Mouse (Mus musculus): ENCODE data around the gene Mllt10. TPM values are rescaled to one million over a fixed set of nuclear protein-coding genes. Genes with fewer than 3 reads are reported as not detected.
A peak's percentile ranks its signal among the peaks of the same experiment; 100 is the strongest.

Gene Mllt10
- total RNA-seq, 2 experiments from 2014 or later = 98.0 to 122 TPM

- ATAC-seq (replicated peaks; ENCODE audit: low FRiP score, poor library complexity, severe bottlenecking) = no peak
Observed at GRCm38 (mm10) chr2:18033166-18034108, 21.6 kb upstream of the Mllt10 start.

- ATAC-seq (replicated peaks; ENCODE audit: low FRiP score, poor library complexity, severe bottlenecking) = no peak
Observed at GRCm38 (mm10) chr2:18034371-18035250, 20.4 kb upstream of the Mllt10 start.

- no peak for ATAC-seq (replicated peaks; ENCODE audit: low FRiP score, poor library complexity, severe bottlenecking)
Observed at GRCm38 (mm10) chr2:18037491-18037890, 17.5 kb upstream of the Mllt10 start, which contains the start of gene A930004D18Rik. A930004D18Rik (minus strand) TSS chr2:18037737.

- ATAC-seq (replicated peaks; ENCODE audit: low FRiP score, poor library complexity, severe bottlenecking) = no peak
Observed at GRCm38 (mm10) chr2:18038141-18038752, 16.8 kb upstream of the Mllt10 start.

GRCm38 (mm10) chr2:18038895-18039371 is 16.1 kb upstream of the Mllt10 start:
- ATAC-seq (replicated peaks; ENCODE audit: low FRiP score, poor library complexity, severe bottlenecking) = no peak

GRCm38 (mm10) chr2:18039566-18040290 is 15.3 kb upstream of the Mllt10 start:
- ATAC-seq (replicated peaks; ENCODE audit: low FRiP score, poor library complexity, severe bottlenecking) = no peak

GRCm38 (mm10) chr2:18040347-18041160 is 14.5 kb upstream of the Mllt10 start:
- ATAC-seq (replicated peaks; ENCODE audit: low FRiP score, poor library complexity, severe bottlenecking) = no peak

GRCm38 (mm10) chr2:18041199-18041885 is 13.7 kb upstream of the Mllt10 start:
- ATAC-seq (replicated peaks; ENCODE audit: low FRiP score, poor library complexity, severe bottlenecking) = no peak

- no peak for ATAC-seq (replicated peaks; ENCODE audit: low FRiP score, poor library complexity, severe bottlenecking)
Observed at GRCm38 (mm10) chr2:18045143-18045780, 9.8 kb upstream of the Mllt10 start.

GRCm38 (mm10) chr2:18045781-18046181 is 9.3 kb upstream of the Mllt10 start:
- ATAC-seq (replicated peaks; ENCODE audit: low FRiP score, poor library complexity, severe bottlenecking) = no peak

- ATAC-seq (replicated peaks; ENCODE audit: low FRiP score, poor library complexity, severe bottlenecking) = no peak
Observed at GRCm38 (mm10) chr2:18046186-18046585, 8.9 kb upstream of the Mllt10 start.

- ATAC-seq (replicated peaks; ENCODE audit: low FRiP score, poor library complexity, severe bottlenecking) = 0 out of 2 replicates have a peak, but pooled peaks have one; percentile 32
Observed at GRCm38 (mm10) chr2:18046758-18047645, 8.0 kb upstream of the Mllt10 start.

GRCm38 (mm10) chr2:18047646-18048452 is 7.2 kb upstream of the Mllt10 start:
- ATAC-seq (replicated peaks; ENCODE audit: low FRiP score, poor library complexity, severe bottlenecking) = peak; percentile 79

GRCm38 (mm10) chr2:18048453-18049075 is 6.5 kb upstream of the Mllt10 start, which contains the start of gene Skida1:
Skida1 (minus strand) TSS chr2:18049051.
- ATAC-seq (replicated peaks; ENCODE audit: low FRiP score, poor library complexity, severe bottlenecking) = no peak

- ATAC-seq (replicated peaks; ENCODE audit: low FRiP score, poor library complexity, severe bottlenecking) = no peak
Observed at GRCm38 (mm10) chr2:18049279-18049821, 5.7 kb upstream of the Mllt10 start.

Measured in erythroid progenitor cell, adult 5-6 weeks (primary cell).